Mouse (Mus musculus) liver, embryonic 13.5 days (tissue): Measurements from ENCODE around the gene Spryd3. TPM values are rescaled to one million over a fixed set of nuclear protein-coding genes. Genes with fewer than 3 reads are reported as not detected.

Experiments
- ATAC-seq: fragments of 200-750 bp; cut with Nextera tagmentation; 2 replicates; pipeline ENCODE4 v1.8.0; 2017; ENCODE audit warnings: low read depth, mild to moderate bottlenecking, moderate number of reproducible peaks, moderate library complexity
- DNase-seq: peaks from one replicate; pipeline ENCODE4 v3.0.0; 2022
- H3K27ac ChIP-seq: fragments of 300-500 bp; sonication (generic); 2 replicates; pipeline ENCODE4 v1.5.1; 2015; ENCODE audit warnings: moderate library complexity, mild to moderate bottlenecking, inconsistent platforms
- H3K27me3 ChIP-seq: fragments of 300-500 bp; sonication (generic); 2 replicates; pipeline ENCODE4 v1.6.1; 2015; ENCODE audit warnings: mild to moderate bottlenecking, inconsistent platforms
- H3K36me3 ChIP-seq: fragments of 300-500 bp; sonication (generic); 2 replicates; pipeline ENCODE4 v1.6.1; 2015; ENCODE audit warnings: mild to moderate bottlenecking, inconsistent platforms
- H3K4me1 ChIP-seq: fragments of 300-500 bp; sonication (generic); replicated peaks from 2 replicates; pipeline ENCODE4 v1.6.1; 2015; ENCODE audit warnings: inconsistent platforms
- H3K4me2 ChIP-seq: fragments of 300-500 bp; sonication (generic); 2 replicates; pipeline ENCODE4 v1.6.1; 2015; ENCODE audit warnings: inconsistent platforms, mild to moderate bottlenecking, moderate library complexity
- H3K4me3 ChIP-seq: fragments of 300-500 bp; sonication (generic); replicated peaks from 2 replicates; pipeline ENCODE4 v1.5.1; 2015; ENCODE audit warnings: mild to moderate bottlenecking, inconsistent platforms
- H3K9ac ChIP-seq: fragments of 300-500 bp; sonication (generic); 2 replicates; pipeline ENCODE4 v1.6.1; 2015; ENCODE audit warnings: mild to moderate bottlenecking, inconsistent platforms
- H3K9me3 ChIP-seq: fragments of 300-500 bp; sonication (generic); replicated peaks from 2 replicates; pipeline ENCODE4 v1.6.1; 2016; ENCODE audit warnings: inconsistent platforms
- WGBS: fragments of 180-500 bp; shearing (Covaris S2); methylation state at CpG from one replicate; pipeline ENCODE4 v1.1.7; 2015; ENCODE audit not compliant: insufficient replicate concordance; 5-methylcytosine and 5-hydroxymethylcytosine counted together
- polyA plus RNA-seq: library from polyadenylated mRNA; unstranded; fragments of >200 nt; fragmentation: Nextera tagmentation; extraction: Ambion mirVana; gene quantifications from 2 replicates; pipeline ENCODE4 v1.2.1, GENCODE M21; 2015

Gene Spryd3
- polyA plus RNA-seq, 1 experiment from 2014 or later = 13.1 TPM

GRCm38 (mm10) chr15:102119831-102120170 lies 16.2 kb downstream of the Spryd3 start:
- H3K36me3 ChIP-seq = peaks cover 74% of the 10 kb centered on the region
- DNase-seq = no peak
- no peak for ATAC-seq

DNA sequence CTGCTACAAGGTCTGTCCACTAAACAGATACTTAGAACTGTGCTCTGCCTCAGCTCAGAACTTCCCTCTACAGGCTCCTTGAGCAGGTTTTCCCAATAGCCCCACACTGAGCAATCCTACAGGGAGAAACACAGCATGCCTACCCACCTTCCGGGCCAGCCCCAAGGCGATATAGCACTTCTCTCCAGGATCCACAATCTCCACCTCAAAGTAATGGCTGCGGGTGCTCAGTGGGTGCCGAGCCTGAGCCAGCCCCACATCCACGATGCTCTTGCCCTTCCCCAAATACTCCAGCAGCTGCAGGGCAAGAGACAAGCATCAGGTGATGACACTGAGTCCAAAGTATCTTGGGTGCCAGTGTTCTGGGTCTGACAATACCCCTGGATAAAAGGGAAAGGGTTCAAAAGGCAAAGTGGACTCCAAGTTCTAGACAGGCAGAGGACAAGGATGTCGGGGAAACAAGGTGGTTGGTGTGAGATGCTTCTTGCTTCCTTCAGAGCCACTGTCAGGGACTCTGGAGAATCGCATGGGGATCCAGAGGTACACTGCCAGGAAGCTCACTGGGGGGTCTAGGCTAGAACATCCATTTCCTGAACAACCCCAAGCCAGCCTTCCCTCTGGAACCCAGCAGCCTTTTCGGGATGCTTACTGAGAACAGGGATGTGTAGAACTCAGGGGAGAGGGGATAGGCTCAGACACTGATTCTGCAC lies 16.8 kb downstream of the Spryd3 start:
- Histone ChIP-seq H3K4me3 (no peak overlapping the region), H3K27ac (no peak overlapping the region), H3K36me3 (peaks cover 69% of the 10 kb centered on the region), H3K9ac (no peak overlapping the region), H3K9me3 (no peaks in the 10 kb centered on the region), H3K4me2 (no peak overlapping the region), H3K27me3 (no peaks in the 10 kb centered on the region), H3K4me1 (peaks cover 8% of the 10 kb centered on the region)
- 78% methylated on average over 8 of the region's 8 CpGs for WGBS
- ATAC-seq (no peak), DNase-seq (no peak)

More at GRCm38 (mm10) chr15:102119831-102120170, 16.2 kb downstream of the Spryd3 start:
- Histone ChIP-seq H3K27ac (no peak overlapping the region), H3K9me3 (no peaks in the 10 kb centered on the region), H3K4me1 (peaks cover 8% of the 10 kb centered on the region), H3K27me3 (no peaks in the 10 kb centered on the region), H3K4me2 (no peak overlapping the region), H3K9ac (no peak overlapping the region), H3K4me3 (no peak overlapping the region)
- WGBS = 74% methylated on average over 2 of the region's 2 CpGs

DNA sequence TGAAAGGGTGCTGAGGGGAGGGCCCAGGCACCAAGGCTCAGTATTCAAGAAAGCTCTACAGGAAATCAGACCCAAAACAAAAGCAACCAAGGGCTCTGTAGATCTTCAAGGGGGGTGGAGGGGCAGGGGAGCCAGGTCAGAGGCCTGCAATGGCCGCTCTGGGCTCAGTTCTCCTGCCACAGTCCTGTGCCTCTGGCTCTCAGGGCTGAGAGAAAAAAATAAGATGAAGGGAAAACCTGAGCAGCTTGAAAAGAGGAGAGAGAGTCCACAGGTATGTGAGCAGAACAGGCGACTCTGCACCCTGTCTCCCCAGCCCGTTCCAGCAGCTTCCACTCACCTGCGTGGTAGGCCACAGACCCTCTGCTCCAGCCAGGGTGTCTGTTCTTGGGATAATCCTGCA lies 17.4 kb downstream of the Spryd3 start:
- Histone ChIP-seq H3K9ac (no peak overlapping the region), H3K36me3 (peaks cover 68% of the 10 kb centered on the region)
- WGBS = 76% methylated on average over 4 of the region's 4 CpGs

DNA sequence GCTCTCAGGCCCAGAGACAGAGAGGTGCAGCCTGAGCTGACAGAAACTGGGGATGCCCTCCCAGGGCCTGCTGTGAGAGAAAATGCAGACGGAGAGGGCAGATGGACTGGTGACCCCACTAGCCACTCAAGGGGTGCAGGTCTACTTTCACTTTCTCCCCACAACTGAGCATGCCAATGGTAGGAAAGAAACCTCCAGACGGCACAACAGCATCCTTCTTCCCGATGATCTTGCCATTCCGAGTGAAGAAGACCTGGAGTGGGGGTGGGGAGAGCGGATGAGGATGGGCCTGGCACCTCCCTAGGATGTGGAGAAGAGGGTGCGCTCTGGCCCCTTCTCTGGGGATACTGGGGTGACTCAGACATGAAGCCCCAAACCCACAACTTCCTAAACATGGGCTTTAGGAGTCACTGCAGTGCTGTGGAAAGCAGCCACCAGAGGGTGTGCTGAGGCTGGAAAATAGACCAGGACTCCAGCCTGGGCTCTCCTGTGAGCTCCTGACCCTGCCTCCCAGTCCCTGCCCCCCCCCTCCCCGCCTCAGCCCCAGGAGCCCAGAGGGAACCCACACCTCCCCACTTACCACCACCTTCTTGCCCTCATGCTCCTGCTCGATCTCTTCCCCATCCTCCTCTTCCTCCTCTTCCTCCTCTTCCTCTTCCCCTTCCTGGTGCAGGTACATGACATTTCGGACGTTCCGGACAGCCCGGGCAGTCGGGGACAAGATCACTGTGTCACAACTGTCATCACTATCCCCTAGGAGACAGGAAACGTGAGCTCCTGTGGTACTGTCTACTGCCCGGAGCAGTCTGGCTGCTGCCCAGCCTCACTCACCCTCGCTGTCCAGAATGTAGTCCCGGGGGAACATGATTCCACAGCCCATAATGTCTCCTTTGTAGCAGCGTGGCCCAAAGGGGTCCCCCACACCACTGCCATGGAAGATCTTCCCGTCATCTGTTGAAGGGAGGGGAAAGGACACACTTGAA lies 18.3 kb downstream of the Spryd3 start:
- DNase-seq (no peak), ATAC-seq (no peak)
- no peak overlapping the region for H3K27ac ChIP-seq
- H3K36me3 ChIP-seq = peaks cover 66% of the 10 kb centered on the region
- H3K4me1 ChIP-seq = peaks cover 8% of the 10 kb centered on the region
- H3K4me3 ChIP-seq = no peak overlapping the region
- WGBS = 73% methylated on average over 19 of the region's 19 CpGs
- no peak overlapping the region for H3K9ac ChIP-seq
- H3K27me3 ChIP-seq = no peaks in the 10 kb centered on the region
- no peak overlapping the region for H3K4me2 ChIP-seq
- no peaks in the 10 kb centered on the region for H3K9me3 ChIP-seq

More for the DNA sequence above, 17.4 kb downstream of the Spryd3 start:
- Histone ChIP-seq H3K4me2 (no peak overlapping the region), H3K27me3 (no peaks in the 10 kb centered on the region), H3K9me3 (no peaks in the 10 kb centered on the region), H3K4me3 (no peak overlapping the region), H3K27ac (no peak overlapping the region), H3K4me1 (peaks cover 8% of the 10 kb centered on the region)
- DNase-seq = no peak
- ATAC-seq = no peak

GRCm38 (mm10) chr15:102116753-102117415 lies 19.1 kb downstream of the Spryd3 start:
- Histone ChIP-seq H3K9ac (no peak overlapping the region), H3K36me3 (peaks cover 60% of the 10 kb centered on the region), H3K9me3 (no peaks in the 10 kb centered on the region), H3K27me3 (no peaks in the 10 kb centered on the region), H3K4me3 (no peak overlapping the region), H3K4me2 (no peak overlapping the region), H3K27ac (no peak overlapping the region), H3K4me1 (peaks cover 8% of the 10 kb centered on the region)
- ATAC-seq (no peak), DNase-seq (no peak)
- 75% methylated on average over 11 of the region's 11 CpGs for WGBS

GRCm38 (mm10) chr15:102115731-102116231 lies 20.3 kb downstream of the Spryd3 start:
- Histone ChIP-seq H3K4me3 (no peak overlapping the region), H3K27me3 (no peaks in the 10 kb centered on the region), H3K9me3 (no peaks in the 10 kb centered on the region), H3K27ac (no peak overlapping the region), H3K36me3 (peaks cover 52% of the 10 kb centered on the region), H3K4me1 (peaks cover 8% of the 10 kb centered on the region), H3K4me2 (no peak overlapping the region), H3K9ac (no peak overlapping the region)
- DNase-seq (no peak), ATAC-seq (peak; percentile 30)
- 46% methylated on average over 9 of the region's 9 CpGs for WGBS

- peaks cover 8% of the 10 kb centered on the region for H3K4me1 ChIP-seq
- DNase-seq = no peak
- H3K27me3 ChIP-seq = no peaks in the 10 kb centered on the region
- 69% methylated on average over 7 of the region's 7 CpGs for WGBS
- H3K9me3 ChIP-seq = no peaks in the 10 kb centered on the region
- no peak for ATAC-seq
- H3K36me3 ChIP-seq = peaks cover 44% of the 10 kb centered on the region
- no peak overlapping the region for H3K4me2 ChIP-seq
- no peak overlapping the region for H3K9ac ChIP-seq
- H3K4me3 ChIP-seq = no peak overlapping the region
- H3K27ac ChIP-seq = no peak overlapping the region
These were observed 21.3 kb downstream of the Spryd3 start for GRCm38 (mm10) chr15:102114651-102115260.

DNA sequence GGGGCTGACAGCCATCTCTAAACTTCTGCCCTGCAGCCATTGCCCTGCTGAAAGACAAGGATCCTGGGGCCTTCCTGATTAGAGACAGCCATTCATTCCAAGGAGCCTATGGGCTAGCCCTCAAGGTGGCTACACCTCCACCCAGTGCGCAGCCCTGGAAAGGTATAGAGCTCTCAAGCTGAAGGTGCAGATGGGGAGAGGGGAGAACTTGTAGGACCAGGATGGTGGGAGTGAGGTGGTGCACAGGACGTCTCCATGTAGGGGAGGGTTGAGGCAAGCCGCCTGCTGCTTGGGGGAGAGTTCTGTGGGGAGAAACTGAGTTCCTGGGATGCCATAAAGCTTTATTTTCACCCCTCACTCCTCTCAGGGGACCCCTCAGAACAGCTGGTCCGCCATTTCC lies 22.4 kb downstream of the Spryd3 start:
- H3K9ac ChIP-seq = no peak overlapping the region
- H3K36me3 ChIP-seq = peaks cover 34% of the 10 kb centered on the region
- ATAC-seq = no peak
- H3K27me3 ChIP-seq = no peaks in the 10 kb centered on the region
- no peak for DNase-seq
- no peak overlapping the region for H3K4me2 ChIP-seq
- no peak overlapping the region for H3K27ac ChIP-seq
- H3K4me3 ChIP-seq = no peak overlapping the region
- H3K4me1 ChIP-seq = peaks cover 10% of the 10 kb centered on the region
- H3K9me3 ChIP-seq = no peaks in the 10 kb centered on the region
- 72% methylated on average over 4 of the region's 4 CpGs for WGBS

DNA sequence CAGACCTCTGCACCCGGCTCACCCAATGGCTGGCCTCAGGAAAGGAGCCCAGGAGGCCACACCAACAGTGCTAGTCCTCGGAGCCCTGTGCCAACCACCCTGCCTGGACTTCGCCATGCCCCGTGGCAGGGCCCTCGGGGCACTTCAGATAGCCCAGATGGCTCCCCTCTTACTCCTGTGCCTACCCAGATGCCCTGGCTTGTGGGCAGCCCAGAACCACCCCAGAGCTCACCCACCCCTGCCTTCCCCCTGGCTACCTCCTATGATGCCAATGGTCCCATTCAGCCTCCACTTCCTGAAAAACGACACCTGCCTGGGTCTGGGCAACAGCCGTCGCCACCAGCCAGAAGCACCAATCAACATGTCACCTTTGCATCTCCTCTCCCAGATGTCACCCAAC lies 23.2 kb downstream of the Spryd3 start:
- DNase-seq (no peak), ATAC-seq (no peak)
- WGBS = 73% methylated on average over 8 of the region's 8 CpGs
- Histone ChIP-seq H3K36me3 (peaks cover 26% of the 10 kb centered on the region), H3K9me3 (no peaks in the 10 kb centered on the region), H3K27me3 (no peaks in the 10 kb centered on the region), H3K4me1 (peaks cover 17% of the 10 kb centered on the region), H3K4me2 (no peak overlapping the region), H3K4me3 (no peak overlapping the region), H3K9ac (no peak overlapping the region), H3K27ac (no peak overlapping the region)

DNA sequence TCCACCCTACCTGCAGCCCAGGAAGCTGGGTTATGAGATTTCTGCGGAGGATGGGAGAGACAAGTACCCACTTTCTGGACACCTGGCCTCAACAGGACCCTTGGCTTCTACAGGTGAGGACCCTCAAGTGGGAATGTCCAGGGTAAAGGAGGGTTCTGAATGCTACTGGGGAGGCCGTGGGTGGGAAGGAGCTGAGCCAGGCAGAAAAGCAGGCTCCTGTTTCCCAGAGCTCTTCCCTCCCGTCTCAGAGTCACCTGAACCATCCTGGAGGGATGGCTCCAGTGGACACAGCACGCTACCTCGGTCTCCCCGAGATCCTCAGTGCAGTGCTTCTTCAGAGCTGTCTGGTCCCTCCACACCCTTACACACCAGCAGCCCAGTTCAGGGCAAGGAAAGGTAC lies 23.9 kb downstream of the Spryd3 start:
- H3K4me2 ChIP-seq = no peak overlapping the region
- H3K27me3 ChIP-seq = peaks cover under 1% of the 10 kb centered on the region; the same call in 1 of the 2 replicates
- H3K27ac ChIP-seq = no peak overlapping the region
- H3K9me3 ChIP-seq = no peaks in the 10 kb centered on the region
- H3K36me3 ChIP-seq = peaks cover 19% of the 10 kb centered on the region
- no peak overlapping the region for H3K4me3 ChIP-seq
- ATAC-seq (no peak), DNase-seq (no peak)
- no peak overlapping the region for H3K9ac ChIP-seq
- peaks cover 23% of the 10 kb centered on the region for H3K4me1 ChIP-seq
- WGBS = 68% methylated on average over 6 of the region's 6 CpGs

DNA sequence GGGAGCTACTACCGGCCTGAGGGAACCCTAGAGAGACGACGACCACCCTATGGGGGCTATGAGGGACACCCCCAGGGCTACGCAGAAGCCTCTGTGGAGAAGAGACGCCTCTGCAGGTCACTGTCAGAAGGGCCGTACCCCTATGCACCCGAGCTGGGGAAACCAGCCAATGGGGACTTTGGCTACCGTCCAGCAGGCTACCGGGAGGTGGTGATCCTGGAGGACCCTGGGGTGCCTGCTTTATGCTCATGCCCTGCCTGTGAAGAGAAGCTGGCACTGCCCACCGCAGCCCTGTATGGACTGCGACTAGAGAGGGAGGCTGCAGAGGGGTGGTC lies 24.6 kb downstream of the Spryd3 start:
- no peak overlapping the region for H3K9ac ChIP-seq

More for the DNA sequence above, 24.6 kb downstream of the Spryd3 start:
- WGBS = 69% methylated on average over 11 of the region's 11 CpGs
- Histone ChIP-seq H3K4me3 (no peak overlapping the region), H3K9me3 (no peaks in the 10 kb centered on the region), H3K4me1 (peaks cover 30% of the 10 kb centered on the region), H3K27ac (no peak overlapping the region), H3K27me3 (peaks cover 7% of the 10 kb centered on the region), H3K4me2 (no peak overlapping the region), H3K36me3 (peaks cover 12% of the 10 kb centered on the region)
- ATAC-seq (no peak), DNase-seq (no peak)
